Mouse (Mus musculus) midbrain, embryonic 14.5 days (tissue): ENCODE data around the gene Slc16a12. TPM values are rescaled to one million over a fixed set of nuclear protein-coding genes. Genes with fewer than 3 reads are reported as not detected.
"Not testable (repeated sequence)": the region's sequence is repeated elsewhere in the genome, so short reads cannot be mapped to it uniquely, and the experiment has no call there.

Experiments
- ATAC-seq: fragments of 200-750 bp; cut with Nextera tagmentation; 2 replicates; pipeline ENCODE4 v1.8.0; 2017; ENCODE audit warnings: moderate number of reproducible peaks, moderate library complexity; ENCODE audit not compliant: low FRiP score, low TSS enrichment
- DNase-seq: peaks from one replicate; pipeline ENCODE4 v3.0.0-alpha.2; 2015
- H3K27ac ChIP-seq: fragments of 300-500 bp; sonication (generic); replicated peaks from 2 replicates; pipeline ENCODE4 v1.5.1; 2014; ENCODE audit warnings: mild to moderate bottlenecking, low read depth, low read length, moderate library complexity
- H3K27me3 ChIP-seq: fragments of 300-500 bp; sonication (generic); 2 replicates; pipeline ENCODE4 v1.6.1; 2014; ENCODE audit warnings: low read length, control low read depth, mixed read lengths; ENCODE audit not compliant: control insufficient read depth, insufficient read depth
- H3K36me3 ChIP-seq: fragments of 300-500 bp; sonication (generic); 2 replicates; pipeline ENCODE4 v1.6.1; 2014; ENCODE audit warnings: low read length, control low read depth; ENCODE audit not compliant: control insufficient read depth, insufficient read depth
- H3K4me1 ChIP-seq: fragments of 300-500 bp; sonication (generic); 2 replicates; pipeline ENCODE4 v1.6.1; 2014; ENCODE audit warnings: mild to moderate bottlenecking, antibody characterized with exemption, low read length, control low read depth; ENCODE audit not compliant: control insufficient read depth, insufficient read depth
- H3K4me2 ChIP-seq: fragments of 300-500 bp; sonication (generic); 2 replicates; pipeline ENCODE4 v1.6.1; 2014; ENCODE audit warnings: mild to moderate bottlenecking, low read length, moderate library complexity
- H3K4me3 ChIP-seq: fragments of 300-500 bp; sonication (generic); replicated peaks from 2 replicates; pipeline ENCODE4 v1.5.1; 2014; ENCODE audit warnings: low read depth, low read length
- H3K9ac ChIP-seq: fragments of 300-500 bp; sonication (generic); replicated peaks from 2 replicates; pipeline ENCODE4 v1.6.1; 2014; ENCODE audit warnings: mild to moderate bottlenecking, low read length, moderate library complexity
- H3K9me3 ChIP-seq: fragments of 300-500 bp; sonication (generic); 2 replicates; pipeline ENCODE4 v1.6.1; 2016; ENCODE audit warnings: low read length, control low read depth, mixed read lengths; ENCODE audit not compliant: control insufficient read depth
- WGBS: fragments of 180-500 bp; shearing (Covaris S2); extraction: QIAGEN DNeasy Blood & Tissue Kit; methylation state at CpG from one replicate; pipeline ENCODE4 v1.1.7; 2014; 5-methylcytosine and 5-hydroxymethylcytosine counted together
- polyA plus RNA-seq: library from polyadenylated mRNA; unstranded; fragments of >200 nt; fragmentation: Nextera tagmentation; extraction: Ambion mirVana; gene quantifications from 2 replicates; pipeline ENCODE4 v1.2.1, GENCODE M21; 2014

Slc16a12 gene
- polyA plus RNA-seq, 1 experiment from 2014 or later: 4.1 TPM

DNA sequence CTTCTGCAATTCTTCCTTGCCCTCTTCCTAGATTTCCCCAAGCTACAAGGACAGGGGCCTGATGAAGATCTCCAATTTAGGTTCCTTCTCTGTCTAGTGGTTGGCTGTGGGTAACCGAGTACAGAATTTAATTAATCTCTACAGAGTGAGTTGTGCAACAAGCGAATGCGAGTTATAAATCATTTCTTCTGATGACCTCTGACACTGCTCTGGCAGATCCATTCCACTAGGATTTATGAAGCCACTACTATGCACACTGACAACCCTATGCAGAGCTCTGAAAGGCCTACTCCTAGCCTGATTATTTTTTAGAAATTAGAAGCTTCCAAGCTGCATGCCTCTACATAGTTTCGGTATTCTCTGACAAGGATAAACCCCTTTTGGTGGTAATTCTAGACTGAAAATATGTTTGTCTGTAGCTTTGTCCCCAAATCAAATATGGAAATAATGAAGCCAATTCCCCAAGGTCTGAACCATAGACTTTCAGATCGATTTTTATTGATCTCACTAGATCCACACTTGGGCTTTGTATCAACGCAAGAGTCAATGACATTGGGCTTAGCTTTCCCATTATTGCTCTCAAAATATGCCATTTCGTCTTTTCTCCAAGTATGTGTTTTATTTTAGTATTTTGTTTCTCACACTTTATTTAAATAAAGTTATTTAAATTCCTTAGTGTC, 9.6 kb upstream of the Slc16a12 start:
- H3K36me3 ChIP-seq: no peaks in the 10 kb centered on the region
- H3K9ac ChIP-seq: no peak overlapping the region
- H3K4me2 ChIP-seq: no peak overlapping the region
- H3K27me3 ChIP-seq: no peaks in the 10 kb centered on the region
- ATAC-seq (no peak), DNase-seq (no peak)
- no peaks in the 10 kb centered on the region for H3K4me1 ChIP-seq
- WGBS: 92% methylated on average over 7 of the region's 7 CpGs
- no peak overlapping the region for H3K27ac ChIP-seq
- no peaks in the 10 kb centered on the region for H3K9me3 ChIP-seq
- no peak overlapping the region for H3K4me3 ChIP-seq

DNA sequence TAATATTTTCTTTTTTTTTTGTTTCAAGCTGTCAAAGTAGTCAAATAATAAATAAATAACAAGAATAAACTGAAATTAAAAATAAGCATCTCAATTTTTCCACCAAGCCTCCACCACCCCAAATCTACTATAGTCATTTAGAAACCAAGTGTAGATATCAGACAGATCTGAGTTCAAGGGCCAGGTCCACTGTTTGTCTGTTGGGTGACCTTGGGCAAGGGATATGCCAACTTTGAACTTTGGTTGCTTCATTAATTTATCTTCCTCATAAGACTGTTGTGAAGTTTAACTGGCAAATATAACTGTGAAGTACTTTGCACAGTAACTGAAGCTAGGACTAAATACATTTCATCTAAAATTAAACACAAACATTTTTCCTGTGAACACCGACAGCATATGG, 8.6 kb upstream of the Slc16a12 start:
- ATAC-seq (no peak), DNase-seq (no peak)
- WGBS: 98% methylated on average over 1 of the region's 1 CpGs

GRCm38 (mm10) chr19:34753243-34753642, 6.2 kb upstream of the Slc16a12 start:
- Histone ChIP-seq H3K27ac (no peak overlapping the region), H3K4me2 (no peak overlapping the region), H3K9ac (no peak overlapping the region), H3K9me3 (no peaks in the 10 kb centered on the region), H3K27me3 (no peaks in the 10 kb centered on the region), H3K4me1 (no peaks in the 10 kb centered on the region), H3K36me3 (no peaks in the 10 kb centered on the region), H3K4me3 (no peak overlapping the region)
- no peak for DNase-seq
- no peak for ATAC-seq
- 80% methylated on average over 5 of the region's 5 CpGs for WGBS

More for the DNA sequence above, 8.6 kb upstream of the Slc16a12 start:
- Histone ChIP-seq H3K9me3 (no peaks in the 10 kb centered on the region), H3K9ac (no peak overlapping the region), H3K27ac (no peak overlapping the region), H3K4me2 (no peak overlapping the region), H3K4me3 (no peak overlapping the region), H3K4me1 (no peaks in the 10 kb centered on the region), H3K27me3 (no peaks in the 10 kb centered on the region), H3K36me3 (no peaks in the 10 kb centered on the region)

GRCm38 (mm10) chr19:34752391-34753092, 5.5 kb upstream of the Slc16a12 start:
- H3K9ac ChIP-seq: no peak overlapping the region
- 84% methylated on average over 3 of the region's 3 CpGs for WGBS

GRCm38 (mm10) chr19:34751150-34751549, 4.1 kb upstream of the Slc16a12 start:
- WGBS: 80% methylated on average over 4 of the region's 4 CpGs
- no peak for ATAC-seq

More at GRCm38 (mm10) chr19:34752391-34753092, 5.5 kb upstream of the Slc16a12 start:
- H3K36me3 ChIP-seq: no peaks in the 10 kb centered on the region
- ATAC-seq (no peak), DNase-seq (no peak)
- no peaks in the 10 kb centered on the region for H3K4me1 ChIP-seq
- peaks cover 2% of the 10 kb centered on the region; the same call in 1 of the 2 replicates for H3K27me3 ChIP-seq
- no peak overlapping the region for H3K4me3 ChIP-seq
- H3K4me2 ChIP-seq: no peak overlapping the region
- no peak overlapping the region for H3K27ac ChIP-seq
- no peaks in the 10 kb centered on the region for H3K9me3 ChIP-seq

DNA sequence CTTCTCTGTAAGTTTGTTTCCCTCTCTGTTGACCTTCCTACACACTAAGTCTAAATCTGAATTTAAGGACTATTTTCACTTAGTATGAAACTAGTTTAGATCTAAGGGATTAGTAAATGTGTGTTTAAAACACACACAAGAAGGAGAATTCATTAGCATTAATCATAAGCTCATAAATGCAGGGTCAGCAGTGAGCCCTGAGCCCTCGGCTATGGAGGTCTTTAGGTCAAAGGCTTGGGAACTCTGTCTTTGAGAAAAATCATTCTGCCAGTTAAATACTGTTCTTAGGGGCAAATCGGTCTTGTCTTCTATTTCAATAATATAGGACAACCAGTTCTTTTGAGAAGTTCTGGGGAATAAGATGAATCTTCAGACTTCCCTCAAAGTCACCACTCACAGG, 1.9 kb upstream of the Slc16a12 start:
- Histone ChIP-seq H3K36me3 (no peaks in the 10 kb centered on the region), H3K9ac (no peak overlapping the region), H3K4me3 (no peak overlapping the region), H3K9me3 (no peaks in the 10 kb centered on the region), H3K4me2 (no peak overlapping the region), H3K27me3 (peaks cover 13% of the 10 kb centered on the region), H3K4me1 (no peaks in the 10 kb centered on the region), H3K27ac (no peak overlapping the region)
- 58% methylated on average over 2 of the region's 2 CpGs for WGBS
- ATAC-seq: no peak
- no peak for DNase-seq

More at GRCm38 (mm10) chr19:34751150-34751549, 4.1 kb upstream of the Slc16a12 start:
- Histone ChIP-seq H3K4me2 (no peak overlapping the region), H3K9ac (no peak overlapping the region), H3K36me3 (no peaks in the 10 kb centered on the region), H3K27me3 (peaks cover 13% of the 10 kb centered on the region; the same call in 1 of the 2 replicates), H3K4me1 (no peaks in the 10 kb centered on the region), H3K27ac (no peak overlapping the region), H3K9me3 (no peaks in the 10 kb centered on the region), H3K4me3 (no peak overlapping the region)
- DNase-seq: no peak

DNA sequence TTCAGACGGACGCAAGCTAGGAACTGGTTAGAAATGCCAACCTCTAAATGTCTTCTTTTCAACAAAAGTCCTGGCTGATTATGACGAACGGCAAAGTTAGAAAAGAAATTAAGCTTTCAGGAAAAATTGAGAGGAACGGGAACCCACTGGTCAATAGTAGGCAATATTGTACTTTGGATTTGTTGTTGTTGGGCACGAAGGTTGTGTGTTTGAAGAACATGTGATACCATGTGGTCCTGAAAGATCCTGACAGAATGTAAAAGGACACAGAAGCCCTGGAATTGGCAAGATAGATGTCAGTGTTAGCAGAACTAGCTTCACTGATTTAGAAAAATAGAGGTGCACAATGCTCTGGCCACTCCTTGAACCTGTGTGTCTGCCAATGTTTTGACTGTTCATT, 880 bp upstream of the Slc16a12 start:
- peaks cover 13% of the 10 kb centered on the region for H3K27me3 ChIP-seq
- H3K4me3 ChIP-seq, H3K4me2 ChIP-seq, H3K9me3 ChIP-seq, H3K4me1 ChIP-seq, DNase-seq, H3K36me3 ChIP-seq, H3K9ac ChIP-seq, ATAC-seq, H3K27ac ChIP-seq: not testable (repeated sequence)
- WGBS: 96% methylated on average over 6 of the region's 6 CpGs

- Histone ChIP-seq H3K4me1 (no peaks in the 10 kb centered on the region), H3K9ac (no peak overlapping the region), H3K27ac (no peak overlapping the region), H3K36me3 (no peaks in the 10 kb centered on the region), H3K4me2 (peak overlapping the region; percentile 100), H3K27me3 (peaks cover 13% of the 10 kb centered on the region), H3K9me3 (no peaks in the 10 kb centered on the region), H3K4me3 (peak overlapping the region; percentile 60)
- DNase-seq (peak; percentile 15), ATAC-seq (no peak)
- WGBS: 14% methylated on average over 9 of the region's 9 CpGs
These were observed 888 bp downstream of the Slc16a12 start for GRCm38 (mm10) chr19:34746201-34746600.

- no peaks in the 10 kb centered on the region for H3K9me3 ChIP-seq
- WGBS: 78% methylated on average over 8 of the region's 8 CpGs
- H3K9ac ChIP-seq: no peak overlapping the region
These were observed 2.1 kb downstream of the Slc16a12 start for GRCm38 (mm10) chr19:34745012-34745411.

More at GRCm38 (mm10) chr19:34745012-34745411, 2.1 kb downstream of the Slc16a12 start:
- no peak for DNase-seq
- Histone ChIP-seq H3K36me3 (no peaks in the 10 kb centered on the region), H3K4me1 (no peaks in the 10 kb centered on the region), H3K4me2 (no peak overlapping the region), H3K4me3 (no peak overlapping the region), H3K27ac (no peak overlapping the region), H3K27me3 (peaks cover 13% of the 10 kb centered on the region)
- no peak for ATAC-seq
